Mouse (Mus musculus): ENCODE data around the gene Wdr37. TPM values are rescaled to one million over a fixed set of nuclear protein-coding genes. Genes with fewer than 3 reads are reported as not detected.

Wdr37 gene
- polyA plus RNA-seq, 1 experiment from 2014 or later: 52.1 TPM

- H3K9me3 ChIP-seq: no peaks in the 10 kb centered on the region
- no peak overlapping the region for H3K4me3 ChIP-seq
- no peak overlapping the region for H3K27ac ChIP-seq (replicated peaks)
- WGBS: 40% methylated on average over 9 of the region's 9 CpGs
- H3K4me1 ChIP-seq (replicated peaks): peaks cover 8% of the 10 kb centered on the region; the same call in 1 of the 2 replicates
- H3K9ac ChIP-seq: no peak overlapping the region
- no peaks in the 10 kb centered on the region for H3K27me3 ChIP-seq
- no peaks in the 10 kb centered on the region for H3K36me3 ChIP-seq
- peak overlapping the region; percentile 26; the same call in 1 of the 2 replicates for H3K4me2 ChIP-seq
- ATAC-seq (ENCODE audit: low FRiP score, low read depth): peak; percentile 47; the same call in 1 of the 2 replicates
Measured at GRCm38 (mm10) chr13:8785185-8785584, 86.5 kb downstream of the Wdr37 start.

GRCm38 (mm10) chr13:8784308-8785061, 87.2 kb downstream of the Wdr37 start:
- Histone ChIP-seq H3K4me2 (peak overlapping the region; percentile 26; the same call in 1 of the 2 replicates), H3K9me3 (no peaks in the 10 kb centered on the region), H3K27ac (replicated peaks) (no peak overlapping the region), H3K36me3 (no peaks in the 10 kb centered on the region), H3K9ac (no peak overlapping the region), H3K27me3 (no peaks in the 10 kb centered on the region), H3K4me1 (replicated peaks) (peaks cover 8% of the 10 kb centered on the region; the same call in 1 of the 2 replicates), H3K4me3 (no peak overlapping the region)
- ATAC-seq (ENCODE audit: low FRiP score, low read depth): no peak
- 82% methylated on average over 14 of the region's 14 CpGs for WGBS

- peaks cover 8% of the 10 kb centered on the region; the same call in 1 of the 2 replicates for H3K4me1 ChIP-seq (replicated peaks)
- H3K4me3 ChIP-seq: no peak overlapping the region
- H3K27me3 ChIP-seq: no peaks in the 10 kb centered on the region
- no peaks in the 10 kb centered on the region for H3K9me3 ChIP-seq
- H3K4me2 ChIP-seq: no peak overlapping the region
- no peak for ATAC-seq (ENCODE audit: low FRiP score, low read depth)
- H3K36me3 ChIP-seq: no peaks in the 10 kb centered on the region
- no peak overlapping the region for H3K27ac ChIP-seq (replicated peaks)
- 88% methylated on average over 10 of the region's 10 CpGs for WGBS
- no peak overlapping the region for H3K9ac ChIP-seq
Measured at GRCm38 (mm10) chr13:8783686-8784307, 87.9 kb downstream of the Wdr37 start.

GRCm38 (mm10) chr13:8782636-8783035, 89.1 kb downstream of the Wdr37 start:
- ATAC-seq (ENCODE audit: low FRiP score, low read depth): no peak
- Histone ChIP-seq H3K4me3 (no peak overlapping the region), H3K4me1 (replicated peaks) (peaks cover 8% of the 10 kb centered on the region; the same call in 1 of the 2 replicates), H3K27ac (replicated peaks) (no peak overlapping the region), H3K9me3 (no peaks in the 10 kb centered on the region), H3K27me3 (no peaks in the 10 kb centered on the region), H3K36me3 (no peaks in the 10 kb centered on the region), H3K4me2 (no peak overlapping the region), H3K9ac (no peak overlapping the region)
- 40% methylated on average over 4 of the region's 4 CpGs for WGBS

GRCm38 (mm10) chr13:8780441-8780840, 91.3 kb downstream of the Wdr37 start:
- Histone ChIP-seq H3K4me1 (replicated peaks) (peaks cover 8% of the 10 kb centered on the region; the same call in 1 of the 2 replicates), H3K4me2 (no peak overlapping the region), H3K27ac (replicated peaks) (no peak overlapping the region), H3K9ac (no peak overlapping the region), H3K4me3 (no peak overlapping the region), H3K9me3 (no peaks in the 10 kb centered on the region), H3K27me3 (no peaks in the 10 kb centered on the region), H3K36me3 (no peaks in the 10 kb centered on the region)
- 51% methylated on average over 4 of the region's 4 CpGs for WGBS
- no peak for ATAC-seq (ENCODE audit: low FRiP score, low read depth)

GRCm38 (mm10) chr13:8770616-8771015, 101.1 kb downstream of the Wdr37 start:
- H3K9me3 ChIP-seq: no peaks in the 10 kb centered on the region
- H3K4me3 ChIP-seq: no peak overlapping the region
- no peaks in the 10 kb centered on the region for H3K4me1 ChIP-seq (replicated peaks)
- no peak for ATAC-seq (ENCODE audit: low FRiP score, low read depth)
- no peak overlapping the region for H3K9ac ChIP-seq
- H3K27me3 ChIP-seq: no peaks in the 10 kb centered on the region
- 0 out of 2 replicates have a peak, but pooled peaks cover 3% of the 10 kb centered on the region for H3K36me3 ChIP-seq
- WGBS: 75% methylated on average over 4 of the region's 4 CpGs
- no peak overlapping the region for H3K27ac ChIP-seq (replicated peaks)
- no peak overlapping the region for H3K4me2 ChIP-seq

GRCm38 (mm10) chr13:8769654-8770227, 102.0 kb downstream of the Wdr37 start:
- H3K9me3 ChIP-seq: no peaks in the 10 kb centered on the region
- H3K27ac ChIP-seq (replicated peaks): no peak overlapping the region
- WGBS: 94% methylated on average over 7 of the region's 7 CpGs
- H3K4me2 ChIP-seq: no peak overlapping the region
- no peak overlapping the region for H3K9ac ChIP-seq
- H3K4me3 ChIP-seq: no peak overlapping the region
- no peaks in the 10 kb centered on the region for H3K4me1 ChIP-seq (replicated peaks)
- ATAC-seq (ENCODE audit: low FRiP score, low read depth): peak; percentile 59; the same call in 1 of the 2 replicates
- H3K36me3 ChIP-seq: 0 out of 2 replicates have a peak, but pooled peaks cover 3% of the 10 kb centered on the region
- H3K27me3 ChIP-seq: no peaks in the 10 kb centered on the region

- Histone ChIP-seq H3K9me3 (no peaks in the 10 kb centered on the region), H3K27ac (replicated peaks) (no peak overlapping the region), H3K36me3 (no peaks in the 10 kb centered on the region), H3K4me1 (replicated peaks) (no peaks in the 10 kb centered on the region), H3K27me3 (no peaks in the 10 kb centered on the region), H3K4me2 (no peak overlapping the region), H3K9ac (no peak overlapping the region), H3K4me3 (no peak overlapping the region)
- ATAC-seq (ENCODE audit: low FRiP score, low read depth): no peak
- WGBS: 70% methylated on average over 8 of the region's 8 CpGs
Measured at GRCm38 (mm10) chr13:8760940-8761339, 110.8 kb downstream of the Wdr37 start.

Small RNAs within 50 kb of the gene (microRNA-seq; reads per million reads assigned to microRNA genes)
- not detected for gene Gm22750

Other genes starting within 250 kb of the Wdr37 start
- gene Idi1, start 13.6 kb upstream of the Wdr37 start, polyA plus RNA-seq (2015; fragmentation: Nextera tagmentation; extraction: Ambion mirVana): 104 and 106 TPM in 2 replicates
- gene Gm9745, start 76.3 kb upstream of the Wdr37 start, polyA plus RNA-seq (2015; fragmentation: Nextera tagmentation; extraction: Ambion mirVana): not detected in 2 replicates
- not detected in 2 replicates for gene Idi2, start 81.0 kb upstream of the Wdr37 start, polyA plus RNA-seq (2015; fragmentation: Nextera tagmentation; extraction: Ambion mirVana)
- 61.0 and 62.6 TPM in 2 replicates for gene Gtpbp4, start 124.2 kb upstream of the Wdr37 start, polyA plus RNA-seq (2015; fragmentation: Nextera tagmentation; extraction: Ambion mirVana)
- gene Larp4b, start 222.0 kb upstream of the Wdr37 start, polyA plus RNA-seq (2015; fragmentation: Nextera tagmentation; extraction: Ambion mirVana): 37.6 and 38.1 TPM in 2 replicates

Measured in hindbrain, embryonic 15.5 days (tissue).